Mouse (Mus musculus) urinary bladder, postnatal 25 days (tissue): Measurements from ENCODE around the gene Sp6.

Experiments used
- DNase-seq: peaks from one replicate; pipeline ENCODE4 v3.0.0; 2022; ENCODE audit warnings: low spot score

The Sp6 gene

GRCm38 (mm10) chr11:97063274-97063920 is 50.2 kb downstream of the Sp6 start:
- no peak for DNase-seq

GRCm38 (mm10) chr11:97063921-97064295 is 50.7 kb downstream of the Sp6 start:
- no peak for DNase-seq

- no peak for DNase-seq
Observed at GRCm38 (mm10) chr11:97065538-97066295, 52.5 kb downstream of the Sp6 start.

GRCm38 (mm10) chr11:97066656-97067360 is 53.6 kb downstream of the Sp6 start:
- no peak for DNase-seq

GRCm38 (mm10) chr11:97069333-97069732 is 56.1 kb downstream of the Sp6 start:
- DNase-seq: no peak

GRCm38 (mm10) chr11:97069770-97070169 is 56.6 kb downstream of the Sp6 start:
- DNase-seq: no peak

- DNase-seq: no peak
Observed at GRCm38 (mm10) chr11:97071129-97071528, 57.9 kb downstream of the Sp6 start.

GRCm38 (mm10) chr11:97072533-97072932 is 59.3 kb downstream of the Sp6 start:
- no peak for DNase-seq

- DNase-seq: no peak
Observed at GRCm38 (mm10) chr11:97074235-97074634, 61.0 kb downstream of the Sp6 start.
